Mouse (Mus musculus): ENCODE data around the gene Etfa.

The Etfa gene

DNA sequence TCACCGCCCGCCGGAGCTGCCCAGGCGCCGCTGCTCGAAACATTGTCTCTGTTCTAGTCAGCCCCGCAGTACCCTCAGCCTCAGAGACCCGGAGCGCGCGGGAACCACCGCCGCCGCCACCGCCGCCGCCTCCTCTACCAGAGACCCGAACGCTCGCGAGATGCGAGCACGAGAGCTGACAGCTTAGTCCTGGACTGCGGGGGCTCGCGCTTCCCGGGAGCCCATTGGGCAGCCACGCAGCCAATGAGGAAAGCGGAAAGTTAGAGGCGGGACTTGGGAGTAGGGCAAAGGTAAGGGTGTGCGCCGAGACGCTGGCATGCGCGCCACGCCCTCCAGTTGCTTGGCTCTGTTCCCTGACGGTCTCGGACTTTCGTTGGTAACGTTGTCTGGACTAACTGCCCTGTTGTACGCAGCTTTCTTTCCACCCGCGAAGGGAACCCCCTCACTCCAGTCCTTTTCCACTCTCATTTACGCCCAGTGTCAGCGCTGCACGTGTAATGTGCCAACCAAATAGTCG lies at the start of gene Etfa:
Gene Etfa (minus strand): TSS at position 217 of the 517 bp plus-strand sequence.
- DNase-seq (ENCODE audit: low read depth), result peak; percentile 97

- no peak for DNase-seq (ENCODE audit: low read depth)
Measured at GRCm38 (mm10) chr9:55560960-55561359, 48.9 kb upstream of the Etfa start.

- no peak for DNase-seq (ENCODE audit: low read depth)
Measured at GRCm38 (mm10) chr9:55554986-55555385, 42.9 kb upstream of the Etfa start.

DNA sequence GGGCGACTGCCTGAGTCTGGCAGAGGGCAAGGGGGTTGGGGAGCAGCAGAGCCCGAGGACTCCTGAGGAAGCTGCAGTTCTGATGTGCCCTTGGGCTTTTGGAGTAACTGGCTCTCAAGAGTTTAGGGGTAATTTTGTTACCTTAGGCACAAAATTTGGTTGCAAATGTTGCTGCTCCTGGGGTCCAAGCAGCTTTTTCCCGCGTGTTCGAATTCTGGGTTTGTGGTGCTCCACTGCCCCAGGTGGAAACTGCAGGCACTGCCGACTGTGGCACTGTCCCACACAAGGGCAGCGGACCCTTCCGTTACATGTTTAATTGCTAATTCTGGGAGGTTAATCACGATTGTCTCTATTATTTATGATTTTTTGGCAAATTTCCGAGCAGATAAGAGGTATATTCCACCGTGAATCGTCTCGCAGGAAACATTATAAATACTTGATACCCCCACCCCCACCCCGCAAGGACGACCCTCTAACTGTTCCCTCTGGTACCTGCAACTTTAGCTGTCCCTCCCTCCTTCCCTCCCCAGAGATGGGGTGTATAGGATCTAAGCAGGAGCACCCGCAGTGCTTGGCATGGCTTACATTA lies 37.4 kb upstream of the Etfa start:
- DNase-seq (ENCODE audit: low read depth), result no peak

GRCm38 (mm10) chr9:55548871-55549270 lies 36.8 kb upstream of the Etfa start:
- no peak for DNase-seq (ENCODE audit: low read depth)

DNA sequence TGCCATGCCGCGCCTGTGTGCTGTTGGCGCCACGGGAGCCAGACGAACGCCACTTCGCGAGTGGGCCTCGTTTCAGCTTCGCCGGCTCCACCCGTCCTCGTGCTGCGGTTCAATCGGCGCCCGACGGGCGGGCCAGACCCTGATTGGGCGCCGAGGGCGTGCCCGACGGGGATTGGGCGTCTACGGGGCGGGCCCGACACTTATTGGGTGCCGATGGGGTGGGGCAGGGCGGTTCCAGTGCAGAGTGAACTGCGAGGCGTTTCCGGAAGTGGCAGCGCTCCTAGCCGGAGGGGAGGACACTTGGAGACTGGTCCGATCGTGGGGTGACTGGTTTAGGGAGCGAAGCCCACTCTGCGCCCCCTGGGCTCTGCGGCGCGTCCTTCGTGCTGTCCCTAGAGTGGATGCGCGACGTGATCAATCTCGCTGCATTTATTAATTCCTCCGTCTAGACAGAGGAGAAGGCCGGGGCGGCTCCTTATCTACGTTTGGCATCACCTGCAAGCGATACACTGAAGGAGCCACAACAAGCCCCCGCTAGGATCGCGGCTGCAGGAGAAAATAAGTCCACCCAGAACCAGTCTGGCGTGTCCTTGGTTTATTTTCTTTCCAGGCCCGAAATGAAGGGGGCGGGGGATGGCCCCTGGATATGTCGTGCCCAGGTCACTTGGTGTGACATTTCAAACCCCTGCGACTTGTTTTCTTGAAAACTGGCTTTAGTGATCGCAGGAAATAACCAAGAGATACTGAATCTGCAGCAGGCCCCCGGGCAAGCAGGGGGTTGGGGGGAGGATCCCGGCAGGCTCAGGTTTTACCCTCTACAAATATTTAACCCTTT lies 34.4 kb upstream of the Etfa start:
- no peak for DNase-seq (ENCODE audit: low read depth)

- DNase-seq (ENCODE audit: low read depth), result no peak
Measured at GRCm38 (mm10) chr9:55545556-55546175, 33.6 kb upstream of the Etfa start.

GRCm38 (mm10) chr9:55544861-55545555 lies 33.0 kb upstream of the Etfa start:
- DNase-seq (ENCODE audit: low read depth), result no peak

- no peak for DNase-seq (ENCODE audit: low read depth)
Measured at GRCm38 (mm10) chr9:55543703-55544401, 31.8 kb upstream of the Etfa start.

- no peak for DNase-seq (ENCODE audit: low read depth)
Measured at GRCm38 (mm10) chr9:55543336-55543702, 31.3 kb upstream of the Etfa start.

DNA sequence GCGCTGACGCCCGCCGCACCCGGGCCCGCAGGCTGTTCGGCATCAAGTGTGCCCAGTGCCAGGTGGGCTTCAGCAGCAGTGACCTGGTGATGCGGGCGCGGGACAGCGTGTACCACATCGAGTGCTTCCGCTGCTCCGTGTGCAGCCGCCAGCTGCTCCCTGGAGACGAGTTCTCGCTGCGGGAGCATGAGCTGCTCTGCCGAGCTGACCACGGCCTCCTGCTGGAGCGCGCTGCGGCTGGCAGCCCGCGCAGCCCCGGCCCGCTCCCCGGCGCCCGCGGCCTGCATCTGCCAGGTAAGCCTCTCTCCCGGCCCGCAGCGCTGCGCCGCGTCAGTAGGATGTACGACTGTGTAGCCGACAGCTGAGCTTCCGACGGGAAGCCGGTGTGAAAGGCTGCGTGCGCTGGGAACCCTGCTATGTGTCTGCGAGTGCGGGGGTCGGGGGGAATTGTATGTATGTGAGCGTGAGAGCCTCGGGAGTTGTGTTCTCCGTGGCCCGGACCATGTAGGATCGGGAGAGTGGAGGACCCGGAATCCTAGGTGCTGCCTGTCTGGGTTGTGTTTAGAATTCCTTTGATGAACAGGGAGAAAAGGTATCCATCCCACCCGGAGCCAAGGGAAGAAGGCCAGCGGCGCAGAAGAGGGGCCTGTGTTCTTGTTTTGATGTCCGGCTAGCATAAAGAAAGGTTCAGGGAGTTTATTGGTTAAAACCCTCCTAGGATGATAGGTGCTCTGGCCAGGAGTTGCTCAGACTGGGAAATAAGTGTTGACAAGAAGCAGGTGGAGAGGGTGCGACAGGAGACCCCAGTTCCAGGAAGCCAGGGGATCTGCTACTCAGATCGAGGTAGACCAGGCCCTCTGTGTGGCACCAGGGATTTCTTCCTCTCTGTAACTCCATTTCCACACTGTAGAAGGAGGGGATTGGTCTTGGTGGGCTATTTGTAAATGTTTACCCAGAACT lies 30.6 kb upstream of the Etfa start:
- DNase-seq (ENCODE audit: low read depth), result no peak

DNA sequence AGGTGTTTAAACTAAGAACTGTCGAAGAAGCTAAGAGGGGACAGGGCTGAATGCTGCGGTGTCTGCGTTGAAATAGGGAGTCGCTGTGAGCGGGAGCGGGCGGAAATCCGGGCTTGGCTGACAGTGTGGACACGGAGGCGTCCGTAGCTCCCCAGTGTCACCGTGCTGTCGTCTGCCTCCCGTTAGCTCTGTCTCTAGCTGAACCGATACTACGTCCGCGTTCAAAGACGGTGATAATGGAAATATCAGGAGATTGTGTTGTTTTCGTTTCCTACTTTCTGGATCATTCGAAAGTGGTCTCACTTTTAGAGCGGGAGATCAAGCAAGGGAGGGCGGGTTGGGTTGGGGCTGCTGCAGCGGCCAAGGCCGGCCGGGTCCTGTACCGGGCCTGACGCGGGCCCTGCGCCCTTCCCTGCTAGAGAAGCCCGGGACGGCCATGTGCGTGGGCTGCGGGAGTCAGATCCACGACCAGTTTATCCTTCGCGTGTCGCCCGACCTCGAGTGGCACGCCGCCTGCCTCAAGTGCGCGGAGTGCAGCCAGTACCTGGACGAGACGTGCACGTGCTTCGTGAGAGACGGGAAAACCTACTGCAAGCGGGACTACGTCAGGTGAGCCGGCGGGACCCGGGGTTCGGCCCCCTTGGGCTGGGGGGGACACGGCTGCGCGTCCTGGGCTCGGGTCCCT lies 29.8 kb upstream of the Etfa start:
- no peak for DNase-seq (ENCODE audit: low read depth)

GRCm38 (mm10) chr9:55540888-55541287 lies 28.8 kb upstream of the Etfa start:
- DNase-seq (ENCODE audit: low read depth), result no peak

- no peak for DNase-seq (ENCODE audit: low read depth)
Measured at GRCm38 (mm10) chr9:55540391-55540770, 28.3 kb upstream of the Etfa start.

DNA sequence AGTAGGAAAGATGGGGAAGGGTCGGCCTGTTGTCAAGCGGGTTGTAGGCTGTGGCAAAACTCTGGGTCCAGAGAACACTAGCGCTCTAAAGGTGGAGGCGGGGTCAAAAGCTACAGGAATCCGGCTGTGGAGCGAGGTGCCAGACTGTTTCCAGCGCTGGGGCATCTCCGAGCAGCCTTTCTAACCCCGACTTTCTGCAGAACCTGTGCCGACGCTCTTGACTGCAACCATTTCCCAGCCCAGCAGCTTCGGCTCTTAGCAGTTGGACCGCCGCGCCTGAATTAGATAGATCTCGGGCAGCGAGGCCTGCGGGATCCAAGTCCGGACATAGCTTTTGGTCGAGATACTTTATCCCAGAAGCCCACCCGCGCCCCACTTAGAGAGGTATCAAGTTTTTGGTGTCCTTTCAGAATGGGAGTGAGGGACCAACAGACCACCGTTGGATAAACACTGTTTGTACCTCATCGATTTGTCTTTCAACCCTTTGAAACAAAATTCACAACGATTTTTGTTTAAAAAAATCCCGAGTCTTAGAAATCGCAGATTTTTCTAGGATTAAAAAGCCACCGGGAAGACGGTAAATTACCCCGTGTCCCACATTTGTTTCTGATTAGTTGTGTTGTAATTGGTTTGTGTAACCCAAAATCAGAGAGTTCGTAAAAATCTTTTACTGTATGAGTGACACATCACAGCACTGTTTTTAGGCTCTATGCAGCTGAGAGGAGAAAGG lies 27.8 kb upstream of the Etfa start:
- no peak for DNase-seq (ENCODE audit: low read depth)

DNA sequence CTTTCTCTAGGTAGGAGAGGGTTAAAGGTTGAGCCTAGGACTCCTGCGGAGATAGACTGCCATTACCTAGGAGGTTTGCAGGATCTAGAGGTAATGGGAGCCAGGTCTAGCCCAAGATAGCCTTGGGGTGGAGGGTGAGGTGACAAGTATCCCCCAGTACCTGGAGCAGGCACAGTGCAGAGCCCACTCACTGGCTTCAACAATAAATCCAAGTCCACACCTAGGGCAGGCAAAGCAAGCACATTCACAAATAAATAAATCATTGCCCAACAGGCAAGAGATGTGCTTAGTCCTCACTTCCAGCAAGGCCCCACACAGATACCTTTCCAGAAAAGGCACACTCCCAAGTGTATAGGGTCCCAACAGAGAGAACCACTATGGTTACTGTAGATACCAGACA lies 27.0 kb upstream of the Etfa start:
- DNase-seq (ENCODE audit: low read depth), result no peak

GRCm38 (mm10) chr9:55538377-55538776 lies 26.3 kb upstream of the Etfa start, which contains the start of gene Isl2:
Gene Isl2, plus strand, starts transcription at chr9:55538672.
- DNase-seq (ENCODE audit: low read depth), result no peak

GRCm38 (mm10) chr9:55535907-55536306 lies 23.9 kb upstream of the Etfa start:
- DNase-seq (ENCODE audit: low read depth), result no peak

GRCm38 (mm10) chr9:55525716-55526115 lies 13.7 kb upstream of the Etfa start:
- no peak for DNase-seq (ENCODE audit: low read depth)

Data from c-Kit-positive CD71-negative TER-119-negative erythroid progenitor cells, embryonic 14.5 days (primary cell).